Mouse (Mus musculus) cortical plate, adult 2 months (tissue): ENCODE results near the gene Ms4a12.

Experiments
- CTCF ChIP-seq: fragments of 200-500 bp; IDR thresholded peaks from 2 replicates; pipeline ENCODE4 v1.5.1; 2011; ENCODE audit warnings: mild to moderate bottlenecking, control low read depth, low read length; ENCODE audit not compliant: insufficient read depth; ENCODE audit errors: extremely low read depth
- POLR2A ChIP-seq: fragments of 200-500 bp; IDR thresholded peaks from 2 replicates; pipeline ENCODE4 v1.6.1; 2011; ENCODE audit warnings: mild to moderate bottlenecking, low read length, control low read depth; ENCODE audit not compliant: insufficient read depth; ENCODE audit errors: extremely low read depth

DNA sequence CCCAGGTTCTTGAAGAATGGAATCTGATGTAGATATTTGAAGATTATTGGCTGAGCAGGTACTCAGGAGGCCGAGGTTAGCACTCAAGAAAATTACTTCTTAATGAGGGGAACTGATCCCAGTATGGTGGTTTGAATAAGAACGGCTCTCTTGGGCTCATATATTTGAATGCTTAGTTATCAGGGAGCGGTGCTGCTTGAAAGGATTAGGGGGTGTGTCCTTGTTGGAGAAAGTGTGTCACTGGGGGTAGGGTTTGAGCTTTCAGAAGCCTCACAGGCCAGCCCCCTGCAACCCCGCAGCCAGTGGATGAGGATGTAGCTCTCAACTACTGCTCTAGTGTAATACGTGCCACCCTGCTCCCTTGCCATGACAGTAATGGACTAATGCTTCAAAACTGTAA, 10.3 kb upstream of the Ms4a12 start:
- TF ChIP-seq POLR2A (no peak), CTCF (no peak)
